Mouse (Mus musculus) spleen, adult 18-20 months (tissue): ENCODE data around the gene Fblim1.
"Not testable (repeated sequence)": the region's sequence is repeated elsewhere in the genome, so short reads cannot be mapped to it uniquely, and the experiment has no call there.

ENCODE experiments used
- DNase-seq, 2 experiments: peaks; one replicate each; pipeline ENCODE4 v3.0.0; 2022; ENCODE audit warnings: mixed read lengths in 2 of 2

Gene Fblim1

DNA sequence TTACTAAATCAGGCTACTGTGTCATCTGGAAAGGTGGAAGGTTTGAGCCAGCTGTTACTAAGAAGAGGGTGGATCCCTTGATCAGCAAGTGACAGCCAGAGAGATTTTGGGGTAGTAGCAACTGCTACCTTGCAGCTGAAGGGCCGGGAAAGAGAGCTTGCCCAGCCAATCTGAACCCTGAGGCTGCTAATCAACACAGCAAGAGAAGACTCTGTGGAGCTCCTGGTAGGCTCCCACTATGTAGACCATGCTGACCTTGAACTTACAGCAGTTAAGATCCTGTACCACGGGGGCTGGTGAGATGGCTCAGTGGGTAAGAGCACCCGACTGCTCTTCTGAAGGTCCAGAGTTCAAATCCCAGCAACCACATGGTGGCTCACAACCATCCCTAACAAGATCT, 41.2 kb downstream of the Fblim1 start:
- no peak for DNase-seq

DNA sequence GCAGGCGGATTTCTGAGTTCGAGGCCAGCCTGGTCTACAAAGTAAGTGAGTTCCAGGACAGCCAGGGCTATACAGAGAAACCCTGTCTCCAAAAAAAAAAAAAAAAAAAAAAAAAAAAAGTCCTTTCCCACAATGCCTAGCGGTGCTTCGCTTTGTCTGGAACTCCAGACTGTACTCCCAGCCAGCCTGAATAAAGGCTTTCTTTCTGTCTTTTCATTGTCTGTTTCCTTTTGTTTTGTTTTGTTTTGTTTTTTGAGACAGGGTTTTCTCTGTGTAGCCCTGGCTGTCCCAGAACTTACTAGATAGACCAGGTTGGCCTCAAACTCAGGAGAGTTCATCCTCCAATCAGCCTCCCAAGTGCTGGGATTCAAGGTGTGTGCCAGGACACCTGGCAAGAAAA, 41.7 kb downstream of the Fblim1 start:
- no peak for DNase-seq

- DNase-seq = no peak
Measured at GRCm38 (mm10) chr4:141562281-141562680, 43.6 kb downstream of the Fblim1 start.

- not testable (repeated sequence) for DNase-seq
Measured at GRCm38 (mm10) chr4:141561331-141561919, 44.5 kb downstream of the Fblim1 start.

- peak; percentile 66 to 84 for DNase-seq
Measured at GRCm38 (mm10) chr4:141559898-141560263, 46.0 kb downstream of the Fblim1 start.

- peak; percentile 64 to 67 for DNase-seq
Measured at GRCm38 (mm10) chr4:141559131-141559897, 46.6 kb downstream of the Fblim1 start.

- peak; percentile 22 to 35 for DNase-seq
Measured at GRCm38 (mm10) chr4:141558658-141559057, 47.2 kb downstream of the Fblim1 start.

DNA sequence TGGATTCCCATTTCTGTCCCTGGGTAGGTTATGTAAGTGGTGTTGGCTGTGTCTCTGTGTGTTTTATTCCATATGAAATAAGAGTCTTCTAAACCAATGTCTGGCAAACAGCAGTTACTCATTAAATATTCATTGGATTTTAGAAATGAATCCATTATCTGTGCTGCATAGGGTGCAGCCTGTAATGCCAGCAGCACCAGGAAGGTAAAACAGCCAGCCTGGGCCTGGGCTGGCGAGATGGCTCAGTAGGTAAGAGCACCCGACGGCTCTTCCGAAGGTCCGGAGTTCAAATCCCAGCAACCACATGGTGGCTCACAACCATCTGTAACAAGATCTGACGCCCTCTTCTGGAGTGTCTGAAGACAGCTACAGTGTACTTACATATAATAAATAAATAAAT, 49.7 kb downstream of the Fblim1 start:
- DNase-seq = not testable (repeated sequence)

DNA sequence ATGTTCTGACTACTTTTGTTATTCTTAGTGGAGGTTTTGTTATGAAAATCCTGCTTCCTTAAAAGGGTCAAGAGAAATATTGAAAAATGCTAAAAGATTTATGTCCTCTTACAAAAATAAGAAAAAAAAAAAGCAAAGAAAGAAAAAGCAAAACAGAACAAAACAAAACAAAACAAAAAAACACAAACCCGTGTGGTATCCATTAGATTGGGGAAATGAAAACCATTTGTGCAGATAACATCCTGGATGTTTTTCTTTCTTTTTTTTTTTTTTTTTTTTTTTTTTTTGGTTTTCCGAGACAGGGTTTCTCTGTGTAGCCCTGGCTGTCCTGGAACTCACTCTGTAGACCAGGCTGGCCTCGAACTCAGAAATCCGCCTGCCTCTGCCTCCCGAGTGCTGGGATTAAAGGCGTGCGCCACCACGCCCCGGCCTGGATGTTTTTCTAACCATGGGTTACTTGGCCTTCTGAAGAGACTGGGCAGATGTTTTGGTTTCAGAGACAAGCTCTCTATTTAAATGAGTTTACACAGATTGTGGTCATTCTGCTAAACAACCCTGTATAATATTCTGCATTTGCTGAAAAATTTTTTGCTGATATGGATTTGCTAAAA, 51.5 kb downstream of the Fblim1 start:
- not testable (repeated sequence) for DNase-seq

DNA sequence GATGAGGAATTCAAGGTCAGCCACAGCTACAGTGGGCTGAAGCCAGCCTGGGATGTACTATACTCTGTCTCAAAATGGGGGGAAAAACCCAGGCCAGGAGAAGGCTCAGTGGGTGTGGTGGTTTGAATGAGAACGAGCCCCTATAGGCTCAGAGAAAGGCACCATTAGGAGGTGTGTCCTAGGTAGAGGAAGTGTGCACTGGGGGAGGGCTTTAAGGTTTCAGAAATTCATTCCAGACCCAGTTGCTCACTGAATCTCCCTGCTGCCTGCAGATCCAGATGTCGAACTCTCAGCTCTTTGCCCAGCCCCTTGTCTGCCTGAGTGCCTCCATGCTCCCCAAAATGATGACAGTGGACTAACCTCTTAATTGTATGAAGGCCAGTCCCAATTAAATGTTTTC, 53.4 kb downstream of the Fblim1 start:
- no peak for DNase-seq

DNA sequence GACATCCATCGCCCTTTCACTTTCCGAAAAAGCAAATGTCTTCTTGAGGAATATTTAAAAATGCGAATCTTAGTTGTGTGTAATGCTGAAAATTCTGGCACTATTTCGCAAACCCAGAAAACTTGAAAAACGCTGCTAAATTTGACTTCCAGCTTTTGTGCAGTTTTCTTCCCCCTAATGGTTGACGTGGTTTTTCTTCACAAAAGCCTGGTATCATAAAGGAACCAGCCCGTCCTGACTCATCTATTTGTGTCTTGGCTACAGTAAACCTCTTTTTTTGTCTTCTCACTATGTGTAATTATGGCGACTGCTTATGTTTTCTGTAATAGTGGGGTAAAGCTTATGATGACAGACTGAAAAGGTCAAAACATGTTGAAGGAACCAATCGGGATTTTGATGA, 58.6 kb downstream of the Fblim1 start:
- DNase-seq = no peak

DNA sequence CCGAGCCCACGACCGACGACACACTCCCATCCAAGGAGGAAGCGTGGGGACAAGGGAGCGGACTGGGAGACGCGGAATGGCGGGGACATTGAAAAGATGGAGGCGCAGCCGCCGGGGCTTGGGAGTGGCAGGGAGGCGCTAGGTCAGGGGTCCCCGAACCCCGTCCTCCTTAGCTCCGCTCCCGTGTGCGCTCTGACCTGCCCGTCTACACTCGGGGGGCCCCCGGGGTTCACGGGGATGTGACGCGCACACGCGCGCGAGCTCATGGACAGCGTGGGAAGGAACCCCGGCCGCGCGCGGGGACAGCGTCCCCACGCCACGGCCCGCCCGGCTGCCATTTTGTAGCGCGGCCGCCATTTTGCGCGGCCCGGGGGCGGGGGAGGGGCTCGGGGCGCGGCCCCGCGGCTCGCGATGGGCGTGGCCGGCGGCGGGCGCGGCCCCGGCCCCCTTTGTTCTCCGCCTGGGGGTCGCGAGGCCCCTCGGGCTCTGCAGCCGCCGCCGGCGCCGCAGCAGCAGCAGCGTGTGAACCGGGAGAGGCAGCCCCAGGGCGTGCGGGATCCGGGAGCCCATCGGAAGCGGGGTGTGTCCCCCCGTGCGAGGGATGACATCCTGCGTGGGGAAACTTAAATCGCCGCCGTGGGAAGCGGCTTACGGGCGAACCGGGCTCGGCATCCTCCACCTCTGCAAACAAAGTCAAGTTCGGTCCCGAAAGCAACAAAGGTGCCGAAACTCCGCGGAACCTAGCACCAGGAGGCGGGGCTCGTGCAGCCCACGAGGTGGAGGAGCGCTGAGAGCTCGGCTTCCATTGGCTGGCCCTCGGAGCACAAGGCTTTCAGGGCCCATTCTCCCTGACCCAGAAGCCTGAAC, 59.3 kb downstream of the Fblim1 start:
- DNase-seq = peak; percentile 72 to 76

- DNase-seq = peak; percentile 98 to 99
Measured at GRCm38 (mm10) chr4:141545743-141546333, 60.1 kb downstream of the Fblim1 start.

DNA sequence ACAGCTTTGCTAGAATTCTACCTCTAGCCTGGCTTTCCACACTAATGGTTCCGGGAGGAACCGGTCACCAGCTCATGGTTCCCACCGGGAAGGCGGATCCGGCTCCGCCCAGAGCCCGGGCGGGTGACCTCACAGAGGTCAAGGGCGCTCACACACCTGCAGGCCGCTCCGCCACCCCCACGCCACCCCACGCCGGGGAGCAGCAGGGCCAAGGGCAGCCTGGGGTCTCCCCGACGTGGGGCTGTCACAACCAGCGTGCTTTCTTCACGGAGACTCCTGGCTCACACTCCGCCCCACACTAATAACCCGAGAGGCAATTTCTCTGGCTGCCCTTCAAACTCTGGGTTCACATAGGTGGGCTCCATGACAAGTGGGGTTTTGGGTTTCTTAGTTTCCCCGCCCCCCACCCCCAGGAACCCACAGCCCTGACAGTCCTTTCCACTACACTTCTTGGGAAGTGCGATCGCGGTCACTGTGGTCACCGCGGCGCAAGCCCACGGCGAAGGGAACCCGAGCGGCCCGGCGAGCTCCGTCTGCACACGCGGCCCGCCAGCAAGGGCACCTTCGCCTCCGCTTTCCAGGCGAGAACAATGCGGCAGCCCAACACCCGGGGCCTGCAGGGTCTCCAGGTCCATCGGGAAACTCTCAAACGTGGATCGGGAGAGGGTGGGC, 60.7 kb downstream of the Fblim1 start:
- peak; percentile 53 to 63 for DNase-seq

DNA sequence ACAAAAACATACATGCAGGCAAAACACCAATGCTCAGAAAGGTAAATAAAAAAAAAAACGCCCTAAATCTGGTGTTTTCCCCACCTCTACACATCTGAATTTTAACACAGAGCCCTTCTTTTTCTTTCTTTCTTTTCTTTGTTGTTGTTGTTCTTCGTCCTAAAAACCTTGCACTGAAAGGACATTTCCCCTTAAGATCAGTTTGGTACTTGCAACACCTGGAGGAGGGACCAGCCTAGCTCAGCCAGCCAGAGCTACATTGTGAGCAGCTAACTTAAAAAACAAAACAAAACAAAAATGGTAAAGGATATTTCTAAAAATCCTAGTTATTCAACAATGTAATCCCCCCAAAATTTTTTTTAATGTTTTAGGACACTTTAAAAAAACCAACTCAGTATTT, 61.4 kb downstream of the Fblim1 start:
- DNase-seq = no peak

- no peak for DNase-seq
Measured at GRCm38 (mm10) chr4:141543593-141543992, 62.3 kb downstream of the Fblim1 start.

DNA sequence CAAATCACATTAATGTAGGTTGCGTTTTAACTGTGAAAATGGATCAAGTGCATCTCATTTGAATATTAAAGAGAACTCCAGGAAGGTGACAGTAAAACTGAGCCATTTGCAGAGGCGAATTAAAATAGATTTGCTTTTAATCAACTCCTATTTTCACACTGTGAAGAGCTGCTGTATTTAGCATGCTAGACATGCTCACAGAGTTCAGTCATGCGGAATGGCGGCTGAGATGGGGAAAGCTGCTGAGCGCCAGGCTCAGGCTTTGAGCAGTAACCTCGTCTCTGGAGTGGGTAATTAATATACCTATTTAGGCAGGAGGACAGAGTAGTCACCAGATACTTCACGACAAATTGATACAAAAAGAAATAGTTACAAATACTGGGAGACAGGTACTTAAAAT, 64.0 kb downstream of the Fblim1 start:
- no peak for DNase-seq

GRCm38 (mm10) chr4:141540844-141541243, 65.1 kb downstream of the Fblim1 start:
- no peak for DNase-seq

GRCm38 (mm10) chr4:141539213-141539767, 66.6 kb downstream of the Fblim1 start:
- no peak for DNase-seq

GRCm38 (mm10) chr4:141538408-141539212, 67.3 kb downstream of the Fblim1 start, which contains the start of gene Spen:
Gene Spen (minus strand): TSS chr4:141538597.
- DNase-seq = peak; percentile 90 to 94
